Mouse (Mus musculus) heart, adult 2 months (tissue): ENCODE data around the gene Cks1b. TPM values are rescaled to one million over a fixed set of nuclear protein-coding genes. Genes with fewer than 3 reads are reported as not detected.
A peak's percentile ranks its signal among the peaks of the same experiment; 100 is the strongest.

Experiments
- DNase-seq, 2 experiments: peaks; one replicate each; pipeline ENCODE4 v3.0.0; 2021
- H3K27ac ChIP-seq: fragments of 200-600 bp; 2 replicates; pipeline ENCODE4 v1.8.1; 2022
- H3K27me3 ChIP-seq: fragments of 200-500 bp; 2 replicates; pipeline ENCODE4 v1.6.1; 2012; ENCODE audit warnings: mild to moderate bottlenecking, low read length, inconsistent platforms, mixed read lengths; ENCODE audit not compliant: control insufficient read depth, insufficient read depth
- H3K36me3 ChIP-seq: fragments of 200-500 bp; 2 replicates; pipeline ENCODE4 v1.6.1; 2012; ENCODE audit warnings: low read length, inconsistent platforms; ENCODE audit not compliant: control insufficient read depth, insufficient read depth
- H3K4me1 ChIP-seq: fragments of 200-500 bp; 2 replicates; pipeline ENCODE4 v1.6.1; 2011; ENCODE audit warnings: low read length; ENCODE audit not compliant: control insufficient read depth, insufficient read depth
- H3K4me3 ChIP-seq: fragments of 200-600 bp; 2 replicates; pipeline ENCODE4 v1.8.1; 2022
- H3K79me2 ChIP-seq: fragments of 200-500 bp; replicated peaks from 2 replicates; pipeline ENCODE4 v1.6.1; 2012; ENCODE audit warnings: mild to moderate bottlenecking, inconsistent platforms, low read length, moderate library complexity, mixed read lengths; ENCODE audit not compliant: control insufficient read depth, insufficient read depth
- H3K9ac ChIP-seq: fragments of 200-500 bp; 2 replicates; pipeline ENCODE4 v1.6.1; 2012; ENCODE audit warnings: low read depth, mild to moderate bottlenecking, control low read depth, inconsistent platforms, low read length, mixed read lengths
- CTCF ChIP-seq: fragments of 200-600 bp; IDR thresholded peaks from 2 replicates; pipeline ENCODE4 v1.8.1; 2022; ENCODE audit warnings: antibody characterized with exemption, mild to moderate bottlenecking, moderate library complexity
- EP300 ChIP-seq: fragments of 200-500 bp; IDR thresholded peaks from 2 replicates; pipeline ENCODE4 v1.6.1; 2011; ENCODE audit warnings: low read depth, low read length, control low read depth; ENCODE audit not compliant: insufficient read depth
- POLR2A ChIP-seq: fragments of 200-500 bp; IDR thresholded peaks from 2 replicates; pipeline ENCODE4 v1.6.1; 2011; ENCODE audit warnings: mild to moderate bottlenecking, low read depth, low read length, control low read depth; ENCODE audit not compliant: insufficient read depth
- WGBS: fragments of 180-500 bp; shearing (Covaris S2); methylation state at CpG from one replicate; pipeline ENCODE4 v1.1.7; 2018; 5-methylcytosine and 5-hydroxymethylcytosine counted together
- intact Hi-C: fragments of 180-260 bp; cut with DNase I; formaldehyde crosslinking; loops from one replicate; pipeline ENCODE4 v1.15.1; 2025
- polyA plus RNA-seq: library from polyadenylated mRNA; depleted of rRNA; stranded (reverse); fragments of >200 nt; gene quantifications from 2 replicates; pipeline ENCODE4 v1.2.3, GENCODE M21; 2012
- total RNA-seq, 2 experiments: library from RNA; stranded (reverse); gene quantifications; 2 replicates each; pipeline ENCODE4 v1.2.3; 2021

Cks1b gene
- total and polyA plus RNA-seq, 3 experiments, result 3.3 to 9.0 (median 3.5) TPM

DNA sequence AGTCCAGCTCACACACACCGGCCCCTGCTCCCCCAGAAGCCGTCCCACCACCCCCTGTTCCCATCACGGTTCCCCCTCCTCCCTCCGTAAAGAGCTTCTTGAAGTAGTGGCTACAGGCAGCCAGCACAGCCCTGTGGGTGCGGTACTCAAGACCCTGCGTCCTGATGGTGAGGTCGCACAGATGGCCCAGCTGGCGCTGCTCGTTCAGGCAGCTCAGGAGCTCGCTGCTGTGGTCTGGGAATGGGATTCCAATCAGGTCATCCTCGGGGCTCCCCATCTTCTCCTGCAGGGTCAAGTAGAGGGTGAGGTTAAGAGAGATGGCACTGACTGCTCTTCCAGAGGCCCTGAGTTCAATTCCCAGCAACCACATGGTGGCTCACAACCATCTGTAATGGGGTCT, 37.0 kb downstream of the Cks1b start:
- WGBS, result 86% methylated on average over 11 of the region's 11 CpGs
- no peak for DNase-seq

DNA sequence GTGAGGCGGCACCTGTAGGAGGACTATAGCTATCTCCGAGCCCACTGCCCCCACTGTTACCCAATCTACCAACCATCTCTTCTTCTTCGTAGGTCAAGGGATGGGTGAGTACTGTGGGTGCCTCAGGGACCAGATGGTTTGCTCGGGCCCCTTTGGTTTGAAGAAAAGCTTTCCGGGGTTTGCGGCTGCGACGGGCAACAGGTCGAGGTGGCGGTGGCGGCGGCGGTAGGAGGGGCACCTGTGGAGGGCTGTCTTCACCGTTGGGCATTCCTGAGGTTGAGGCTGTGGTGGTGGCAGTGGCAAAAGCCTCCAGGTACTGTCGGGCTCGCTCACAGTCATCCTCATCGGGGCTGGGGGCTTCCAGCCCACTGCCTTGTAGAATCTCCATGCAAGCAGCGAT, 37.5 kb downstream of the Cks1b start:
- H3K4me1 ChIP-seq, result 0 out of 2 replicates have a peak, but pooled peaks cover 1% of the 10 kb centered on the region
- intact Hi-C loops, result no loop called here
- no peaks in the 10 kb centered on the region for H3K27me3 ChIP-seq
- no peak overlapping the region for H3K9ac ChIP-seq
- TF ChIP-seq CTCF, result no peak
- TF ChIP-seq EP300, result no peak
- H3K79me2 ChIP-seq, result no peaks in the 10 kb centered on the region
- no peak for DNase-seq
- no peaks in the 10 kb centered on the region for H3K36me3 ChIP-seq
- H3K4me3 ChIP-seq, result no peak overlapping the region
- WGBS, result 94% methylated on average over 18 of the region's 18 CpGs
- H3K27ac ChIP-seq, result no peak overlapping the region

More for the DNA sequence above, 37.0 kb downstream of the Cks1b start:
- H3K27me3 ChIP-seq, result no peaks in the 10 kb centered on the region
- no peaks in the 10 kb centered on the region for H3K36me3 ChIP-seq
- no peak overlapping the region for H3K9ac ChIP-seq
- 0 out of 2 replicates have a peak, but pooled peaks cover 1% of the 10 kb centered on the region for H3K4me1 ChIP-seq
- H3K4me3 ChIP-seq, result no peak overlapping the region
- no peak overlapping the region for H3K27ac ChIP-seq
- no peak for TF ChIP-seq POLR2A
- TF ChIP-seq CTCF, result no peak
- no peak for TF ChIP-seq EP300
- intact Hi-C loops, result no loop called here
- H3K79me2 ChIP-seq, result no peaks in the 10 kb centered on the region

DNA sequence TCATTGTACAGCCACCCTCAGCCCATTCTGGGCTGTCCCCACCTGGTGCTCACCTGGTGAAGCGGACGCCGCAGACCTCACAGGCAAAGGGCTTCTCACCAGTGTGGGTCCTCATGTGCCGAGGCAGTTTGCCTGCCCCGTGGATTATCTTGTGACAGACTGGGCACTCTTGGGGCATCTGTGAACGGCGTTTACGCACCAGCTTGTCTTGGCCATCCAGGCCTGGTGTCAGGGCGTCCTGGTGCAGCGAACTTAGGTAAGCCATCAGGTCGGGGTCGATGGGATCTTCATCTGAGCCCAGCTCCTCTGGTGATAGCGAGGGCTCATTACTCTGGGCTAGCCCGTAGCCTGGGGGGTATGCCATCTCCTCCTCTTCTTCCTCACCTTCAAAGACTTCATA, 37.9 kb downstream of the Cks1b start:
- intact Hi-C loops, result no loop called here
- H3K27ac ChIP-seq, result no peak overlapping the region
- WGBS, result 93% methylated on average over 14 of the region's 14 CpGs

DNA sequence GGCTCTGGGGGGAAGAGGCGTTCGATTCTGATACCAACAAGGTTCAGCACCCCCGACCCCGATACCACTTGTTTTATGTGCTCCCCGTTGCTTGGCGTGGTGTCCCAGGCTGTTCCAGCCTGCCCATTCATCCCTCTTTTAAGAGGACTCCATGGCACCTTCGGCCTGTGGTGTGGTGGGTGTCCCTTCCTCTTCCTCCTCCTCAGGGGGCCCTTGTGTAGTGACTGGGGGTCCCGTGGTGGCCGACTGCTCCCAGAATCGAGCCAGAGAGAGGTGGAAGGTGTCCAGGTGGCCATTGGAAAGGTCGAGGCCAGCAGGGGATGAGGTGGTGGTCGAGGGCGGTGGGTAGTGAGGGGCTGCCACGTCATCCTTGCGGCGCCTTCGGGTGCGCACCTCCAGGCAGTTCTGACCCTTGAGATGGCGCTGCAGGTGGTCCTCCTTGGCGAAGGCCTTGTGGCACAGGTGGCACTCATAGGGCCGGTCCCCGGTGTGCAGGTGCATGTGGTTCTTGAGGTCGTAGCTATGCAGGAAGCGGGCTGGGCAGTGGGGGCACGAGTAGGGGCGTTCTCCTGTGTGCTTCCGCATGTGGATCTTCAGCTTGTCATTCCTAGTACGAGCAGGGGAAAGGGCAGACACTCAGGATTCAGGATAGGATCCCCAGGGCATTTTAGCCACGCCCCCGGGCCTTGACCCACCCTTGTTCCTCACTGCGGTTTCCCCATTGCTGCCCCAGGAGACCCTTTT, 38.6 kb downstream of the Cks1b start:
- 86% methylated on average over 31 of the region's 31 CpGs for WGBS
- Histone ChIP-seq H3K36me3 (no peaks in the 10 kb centered on the region), H3K9ac (no peak overlapping the region), H3K27me3 (no peaks in the 10 kb centered on the region), H3K79me2 (no peaks in the 10 kb centered on the region), H3K27ac (no peak overlapping the region), H3K4me3 (no peak overlapping the region), H3K4me1 (0 out of 2 replicates have a peak, but pooled peaks cover 1% of the 10 kb centered on the region)
- no peak for DNase-seq
- intact Hi-C loops, result no loop called here
- TF ChIP-seq CTCF, result no peak
- TF ChIP-seq POLR2A, result no peak
- TF ChIP-seq EP300, result no peak

More for the DNA sequence above, 37.9 kb downstream of the Cks1b start:
- no peak for DNase-seq
- no peaks in the 10 kb centered on the region for H3K27me3 ChIP-seq
- H3K79me2 ChIP-seq, result no peaks in the 10 kb centered on the region
- no peak overlapping the region for H3K9ac ChIP-seq
- TF ChIP-seq EP300 (no peak), POLR2A (no peak), CTCF (no peak)
- H3K36me3 ChIP-seq, result no peaks in the 10 kb centered on the region
- no peak overlapping the region for H3K4me3 ChIP-seq
- 0 out of 2 replicates have a peak, but pooled peaks cover 1% of the 10 kb centered on the region for H3K4me1 ChIP-seq

DNA sequence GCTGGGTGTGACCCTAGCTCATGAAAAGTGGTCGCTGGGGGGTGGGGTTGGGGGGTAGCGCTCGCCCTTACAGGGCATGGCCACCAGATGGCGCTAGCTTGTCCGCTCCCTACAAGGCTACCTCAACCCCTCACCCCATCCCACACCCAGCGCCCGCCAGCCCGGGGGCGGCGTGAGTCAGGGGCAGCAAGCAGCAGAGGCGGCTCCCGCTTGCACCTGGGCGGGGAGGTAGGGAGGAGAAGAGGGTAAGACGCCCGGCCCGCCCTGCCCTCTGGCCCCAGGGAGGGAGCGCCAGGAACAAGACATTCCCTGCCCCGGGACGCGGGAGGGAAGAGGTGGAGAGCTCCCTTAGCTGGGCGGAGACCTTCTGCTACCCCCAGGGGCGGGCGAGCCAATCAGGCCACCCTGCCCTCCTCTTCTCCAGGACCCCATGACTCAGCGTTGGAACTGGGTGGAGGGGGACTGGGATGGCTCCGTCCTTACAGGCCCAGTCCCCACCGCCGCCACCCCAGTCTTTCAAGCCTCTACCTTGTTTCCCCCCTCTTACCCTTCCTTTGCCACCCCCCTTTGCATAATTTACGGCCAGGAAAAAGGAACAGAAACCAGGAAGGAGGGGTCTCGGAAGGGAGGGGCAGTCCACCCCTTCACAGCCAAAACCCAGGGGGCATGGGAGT, 39.7 kb downstream of the Cks1b start:
- TF ChIP-seq CTCF (peak; percentile 99), POLR2A (no peak), EP300 (peak; percentile 29; the same call in 1 of the 2 replicates)
- DNase-seq, result peak; percentile 84 to 85
- no peaks in the 10 kb centered on the region for H3K79me2 ChIP-seq
- H3K9ac ChIP-seq, result peak overlapping the region; percentile 77
- intact Hi-C loops, result loop anchor here (1.0 kb wide), 1 partner anchor 107 kb away; no protein-coding TSS in a partner anchor
- WGBS, result 4% methylated on average over 29 of the region's 29 CpGs
- no peaks in the 10 kb centered on the region for H3K27me3 ChIP-seq
- peak overlapping the region; percentile 51 for H3K4me3 ChIP-seq
- H3K27ac ChIP-seq, result peak overlapping the region; percentile 67
- H3K4me1 ChIP-seq, result 0 out of 2 replicates have a peak, but pooled peaks cover 1% of the 10 kb centered on the region
- no peaks in the 10 kb centered on the region for H3K36me3 ChIP-seq

DNA sequence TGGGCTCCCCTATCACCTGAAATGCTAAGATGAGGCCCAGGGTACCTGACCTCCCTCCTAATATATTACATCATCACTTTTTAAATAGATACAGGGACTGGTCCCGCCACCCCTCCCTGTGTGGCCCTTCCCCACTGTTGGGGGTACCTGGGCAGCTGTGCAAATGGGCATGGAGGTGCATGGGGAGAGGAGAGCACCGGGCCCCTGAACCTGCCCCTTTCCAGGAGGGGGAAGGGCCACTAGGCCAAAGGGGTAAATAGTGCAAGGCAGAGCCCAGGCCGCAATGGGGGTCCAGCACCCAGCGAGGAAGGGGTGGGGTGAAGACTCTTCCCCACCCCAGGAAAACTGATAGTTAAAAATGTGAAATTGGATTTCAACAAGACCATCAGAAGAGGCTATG, 40.4 kb downstream of the Cks1b start:
- Histone ChIP-seq H3K79me2 (no peaks in the 10 kb centered on the region), H3K36me3 (no peaks in the 10 kb centered on the region), H3K27me3 (no peaks in the 10 kb centered on the region), H3K4me1 (0 out of 2 replicates have a peak, but pooled peaks cover 1% of the 10 kb centered on the region), H3K9ac (no peak overlapping the region), H3K4me3 (no peak overlapping the region), H3K27ac (no peak overlapping the region)
- DNase-seq, result no peak
- WGBS, result 88% methylated on average over 4 of the region's 4 CpGs
- intact Hi-C loops, result loop anchor here (1.0 kb wide), 1 partner anchor 107 kb away; no protein-coding TSS in a partner anchor
- TF ChIP-seq POLR2A (no peak), CTCF (no peak), EP300 (no peak)
